Mouse (Mus musculus) CH12.LX (cell line): ENCODE data around the gene Arid4b.

Source experiments
- CHD1 ChIP-seq: IDR thresholded peaks from 2 replicates; pipeline ENCODE4 v1.6.1; 2012; ENCODE audit warnings: low read depth, low read length, improper control_type of control experiment, inconsistent platforms
- CTCF ChIP-seq, 2 experiments: IDR thresholded peaks in 1 of 2; conservative IDR thresholded peaks in 1 of 2; 2 replicates each; pipeline ENCODE4 v1.5.1; 2011 to 2012; ENCODE audit warnings: low read depth in 2 of 2, low read length in 2 of 2, improper control_type of control experiment in 1 of 2, inconsistent platforms in 1 of 2, mild to moderate bottlenecking in 1 of 2, moderate library complexity in 1 of 2
- ELF1 ChIP-seq: IDR thresholded peaks from 2 replicates; pipeline ENCODE4 v1.6.1; 2014; ENCODE audit warnings: low read depth, mild to moderate bottlenecking, inconsistent platforms, low read length, improper control_type of control experiment
- EP300 ChIP-seq: IDR thresholded peaks from 2 replicates; pipeline ENCODE4 v1.6.1; 2011; ENCODE audit warnings: low read length, improper control_type of control experiment
- IRF4 ChIP-seq: IDR thresholded peaks from 2 replicates; pipeline ENCODE4 v1.6.1; 2014; ENCODE audit warnings: low read depth, mild to moderate bottlenecking, inconsistent platforms, low read length, improper control_type of control experiment
- MAFK ChIP-seq: IDR thresholded peaks from 2 replicates; pipeline ENCODE4 v1.6.1; 2011; ENCODE audit warnings: low read length, improper control_type of control experiment; ENCODE audit not compliant: insufficient replicate concordance
- MAX ChIP-seq: IDR thresholded peaks from 2 replicates; pipeline ENCODE4 v1.6.1; 2011; ENCODE audit warnings: low read length, improper control_type of control experiment
- NELFE ChIP-seq: IDR thresholded peaks from 2 replicates; pipeline ENCODE4 v1.6.1; 2011; ENCODE audit warnings: low read depth, low read length, improper control_type of control experiment
- POLR2A ChIP-seq: IDR thresholded peaks from 2 replicates; pipeline ENCODE4 v1.6.1; 2011; ENCODE audit warnings: low read depth, mild to moderate bottlenecking, improper control_type of control experiment, low read length
- UBTF ChIP-seq: IDR thresholded peaks from 2 replicates; pipeline ENCODE4 v1.6.1; 2012; ENCODE audit warnings: low read depth, mild to moderate bottlenecking, inconsistent platforms, low read length, improper control_type of control experiment, moderate library complexity
- ZC3H11A ChIP-seq: IDR thresholded peaks from 2 replicates; pipeline ENCODE4 v1.6.1; 2012; ENCODE audit warnings: low read depth, mild to moderate bottlenecking, inconsistent platforms, low read length, improper control_type of control experiment
- ZKSCAN1 ChIP-seq: IDR thresholded peaks from 2 replicates; pipeline ENCODE4 v1.6.1; 2012; ENCODE audit warnings: low read depth, inconsistent platforms, low read length, improper control_type of control experiment, borderline replicate concordance

GRCm38 (mm10) chr13:14103026-14103425, 40.0 kb downstream of the Arid4b start:
- TF ChIP-seq POLR2A (no peak), EP300 (no peak), CTCF (conservative IDR thresholded peaks at IDR 0.05 in 1 of 2, IDR thresholded peaks at IDR 0.05 in 1 of 2; ENCODE audit: low read depth in 2 of 2, low read length in 2 of 2) (no peak), ZC3H11A (no peak), CHD1 (no peak), MAFK (no peak), NELFE (no peak), UBTF (no peak), MAX (no peak), ZKSCAN1 (no peak), ELF1 (no peak), IRF4 (no peak)
